Mouse (Mus musculus) layer of hippocampus, postnatal 25 days (tissue): ENCODE data around the gene Scgb1b3. TPM values are rescaled to one million over a fixed set of nuclear protein-coding genes. Genes with fewer than 3 reads are reported as not detected.

Experiments
- DNase-seq, 2 experiments: peaks; one replicate each; pipeline ENCODE4 v3.0.0; 2022; ENCODE audit warnings: mixed read lengths in 2 of 2, low spot score in 1 of 2; ENCODE audit errors: extremely low spot score in 1 of 2
- total RNA-seq, 2 experiments: library from RNA; stranded (reverse); gene quantifications; 2 replicates each; pipeline ENCODE4 v1.2.3; 2021

The Scgb1b3 gene
- not detected for total RNA-seq

DNA sequence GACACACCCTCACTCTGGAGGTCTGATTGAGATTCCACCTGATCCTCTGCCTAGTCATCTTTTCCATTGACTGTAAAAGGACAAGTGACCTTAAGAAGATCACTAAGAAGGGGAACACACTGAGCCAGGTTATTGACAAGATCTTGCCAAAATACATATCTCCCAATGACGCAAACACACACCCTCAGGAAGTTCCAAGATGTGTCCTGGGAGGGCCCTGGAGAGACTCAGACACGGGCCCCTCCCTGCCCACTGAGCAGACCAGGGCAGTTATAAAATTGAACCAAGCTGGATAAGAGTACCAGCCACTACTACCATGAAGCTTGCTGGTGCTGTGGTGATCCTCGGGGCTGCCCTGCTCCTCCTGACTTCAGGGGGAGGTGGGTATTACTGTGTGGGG is at the start of gene Scgb1b3:
TSS of gene Scgb1b3 (plus strand) at position 301 of the 400 bp plus-strand sequence.
- no peak for DNase-seq

DNA sequence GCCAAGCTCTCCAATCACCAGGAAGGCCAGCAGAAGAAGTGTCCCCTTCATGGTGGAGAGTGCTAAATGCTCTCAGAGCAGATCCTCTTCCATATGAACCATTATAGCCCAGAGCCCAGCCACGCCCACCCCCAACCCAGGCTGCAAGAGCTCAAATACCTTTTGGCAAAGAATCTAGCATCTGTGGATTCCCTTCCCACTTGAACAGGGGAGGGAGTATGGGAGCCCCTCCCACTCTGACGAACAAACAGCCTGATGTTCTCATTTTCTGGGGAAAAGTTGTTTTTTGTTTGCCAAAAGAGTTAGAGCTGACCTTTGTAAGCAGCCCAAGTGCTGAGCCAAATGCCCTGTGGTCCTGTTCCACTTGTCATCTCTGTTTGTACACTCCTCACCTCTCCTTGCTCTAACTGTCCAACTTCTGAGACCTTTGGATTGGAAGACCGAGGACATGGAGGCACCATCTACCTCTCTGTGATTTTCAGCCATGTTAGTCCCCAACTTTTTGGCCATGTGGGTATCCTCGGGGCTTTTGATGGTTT is 13.3 kb upstream of the Scgb1b3 start, which contains the start of gene Scgb2b3:
TSS of gene Scgb2b3 (minus strand) at position 51 of the 539 bp plus-strand sequence.
- DNase-seq = no peak

Other genes starting within 250 kb of the Scgb1b3 start
- gene Scn1b, start 248.6 kb upstream of the Scgb1b3 start, total RNA-seq = 100 to 1,000 TPM; 548 to 608 TPM
- gene Gramd1a, start 219.7 kb upstream of the Scgb1b3 start, total RNA-seq = 100 to 1,000 TPM; 108 to 126 TPM
- gene Scgb2b2, start 85.1 kb upstream of the Scgb1b3 start, total RNA-seq = not detected
- gene Scgb1b2, start 83.8 kb upstream of the Scgb1b3 start, total RNA-seq = not detected
- not detected for gene Scgb2b3, start 13.5 kb upstream of the Scgb1b3 start, total RNA-seq